Mouse (Mus musculus) brain, adult 2 months (tissue): ENCODE measurements around the gene Heatr3.
"Not testable (repeated sequence)": the region's sequence is repeated elsewhere in the genome, so short reads cannot be mapped to it uniquely, and the experiment has no call there.

Source experiments
- DNase-seq: peaks from one replicate; pipeline ENCODE4 v3.0.0; 2011; ENCODE audit warnings: low read depth, low spot score

The Heatr3 gene

DNA sequence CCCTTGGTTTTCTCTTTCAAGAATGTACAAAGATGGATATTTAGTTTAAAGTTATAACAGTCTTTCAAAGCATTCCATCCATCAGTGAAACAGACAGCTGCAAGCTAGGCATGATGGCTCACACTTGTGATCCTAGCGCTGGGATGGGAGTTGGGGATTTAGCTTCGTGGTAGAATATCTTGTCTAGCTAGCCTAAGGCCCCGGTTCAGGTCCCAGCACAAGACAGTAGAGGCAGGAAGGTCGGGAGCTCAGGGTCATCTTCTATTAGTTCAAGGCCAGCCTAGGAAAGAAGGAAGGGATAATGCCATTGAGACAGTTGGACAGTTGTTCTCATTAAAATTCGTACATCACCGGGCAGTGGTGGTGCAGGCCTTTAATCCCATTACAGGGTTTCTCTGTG is 48.1 kb downstream of the Heatr3 start:
- DNase-seq: no peak

DNA sequence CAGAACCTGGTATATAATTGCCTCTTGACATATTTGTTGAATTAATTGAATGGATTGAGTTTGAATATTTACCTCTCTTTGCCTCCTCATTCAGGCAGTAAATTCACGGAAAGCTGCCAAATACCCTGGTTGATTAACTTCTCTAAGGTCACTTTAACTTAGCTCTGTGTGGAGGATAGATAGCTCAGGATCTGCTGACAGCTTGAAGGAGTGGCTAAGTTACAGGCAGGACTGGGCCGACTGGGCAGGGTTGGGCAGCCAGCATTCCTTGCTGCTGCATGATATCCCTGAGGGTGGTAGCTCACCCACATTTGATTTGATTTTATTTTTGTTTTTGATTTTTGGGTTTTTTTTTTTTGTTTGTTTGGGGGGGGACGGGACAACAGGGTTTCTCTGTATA is 59.7 kb downstream of the Heatr3 start:
- no peak for DNase-seq

DNA sequence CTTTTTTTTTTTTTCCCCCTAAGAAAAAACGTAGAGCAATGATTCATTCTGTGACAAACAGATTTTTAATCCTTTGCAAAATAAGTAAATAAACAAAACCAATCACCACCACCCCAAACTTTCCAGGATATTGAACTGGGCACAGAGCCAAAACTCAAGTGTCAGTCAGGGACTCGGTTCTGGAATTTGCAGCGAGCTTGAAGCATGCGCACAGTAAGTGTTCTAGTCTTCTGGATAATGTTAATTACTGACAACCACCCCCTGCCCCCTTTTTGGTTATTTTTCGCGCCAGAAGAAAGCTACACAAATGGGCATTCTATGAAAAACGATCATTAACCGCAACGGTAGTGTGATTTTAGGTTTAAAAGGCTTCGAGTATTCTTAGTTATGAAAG is 60.9 kb downstream of the Heatr3 start:
- peak; percentile 48 for DNase-seq

DNA sequence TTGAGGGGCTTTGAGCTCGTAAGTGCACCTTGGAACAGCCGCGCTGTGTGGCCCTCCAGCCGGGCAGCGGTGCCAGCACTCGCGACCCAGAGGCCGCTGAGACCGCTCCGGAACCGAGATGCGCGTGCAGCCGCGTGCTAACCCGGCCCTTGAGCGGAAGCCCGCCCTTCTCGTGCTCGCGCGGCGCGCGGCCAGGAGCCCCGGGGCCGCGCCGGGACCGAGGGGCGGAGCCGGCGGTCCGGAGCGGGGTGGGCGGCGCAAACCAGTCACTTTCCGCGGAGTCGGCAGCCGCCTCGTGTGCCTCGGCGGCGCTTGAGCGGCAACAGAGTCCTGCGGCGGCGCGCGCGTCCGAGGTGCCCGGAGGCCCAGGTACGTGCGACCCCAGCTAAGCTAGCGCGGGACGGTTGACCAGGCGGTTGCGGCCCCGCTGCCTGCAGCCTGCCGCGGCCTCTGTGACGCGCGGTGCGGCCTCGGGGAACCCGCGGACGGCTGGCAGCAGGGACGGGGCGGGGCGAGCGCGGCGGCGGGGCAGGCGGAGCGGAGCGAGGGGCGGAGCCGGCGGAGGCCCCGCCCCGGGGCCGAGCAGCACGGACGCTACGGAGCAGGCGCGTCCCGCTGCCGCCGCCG is 61.4 kb downstream of the Heatr3 start, which contains the start of gene Tent4b:
Gene Tent4b (plus strand): TSS at position 269 of the 627 bp plus-strand sequence.
- peak; percentile 96 for DNase-seq

DNA sequence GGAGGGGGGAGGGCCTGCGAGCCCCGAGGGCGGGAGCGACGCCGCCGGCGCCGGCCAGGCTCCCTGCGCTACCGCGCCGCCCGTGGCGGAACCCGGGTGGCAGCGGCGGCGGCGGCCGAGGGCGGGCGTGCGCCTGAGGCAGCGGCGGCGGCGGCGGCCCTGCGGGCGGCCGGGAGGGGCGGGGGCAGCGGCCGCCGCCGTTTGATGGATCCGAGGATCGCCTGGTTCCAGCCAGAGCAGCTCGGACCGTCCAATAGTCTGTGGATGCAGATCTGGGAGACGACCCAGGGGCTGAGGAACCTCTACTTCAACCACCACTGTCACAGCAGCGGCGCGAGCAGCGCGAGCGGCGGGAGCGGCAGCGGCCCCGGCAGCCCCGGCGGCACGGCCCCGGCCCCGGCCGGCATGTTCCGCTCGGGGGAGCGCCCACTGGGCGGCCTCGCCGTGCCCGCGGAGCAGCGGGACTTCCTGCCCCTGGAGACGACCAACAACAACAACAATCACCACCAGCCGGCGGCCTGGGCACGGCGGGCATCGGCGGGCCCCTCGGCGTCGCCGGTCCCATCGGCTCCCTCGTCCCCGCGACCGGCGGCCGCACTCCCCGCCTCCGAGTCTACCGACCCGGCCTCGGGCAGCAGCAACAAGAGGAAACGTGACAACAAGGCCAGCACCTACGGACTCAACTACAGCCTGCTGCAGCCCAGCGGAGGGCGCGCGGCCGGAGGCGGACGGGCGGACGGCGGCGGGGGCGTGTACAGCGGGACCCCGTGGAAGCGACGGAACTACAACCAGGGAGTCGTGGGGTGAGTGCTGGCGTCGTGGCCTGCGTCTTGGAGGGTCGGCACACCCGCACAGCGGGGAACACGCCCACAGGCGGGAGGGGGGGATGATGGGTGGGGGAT is 62.3 kb downstream of the Heatr3 start:
- no peak for DNase-seq

DNA sequence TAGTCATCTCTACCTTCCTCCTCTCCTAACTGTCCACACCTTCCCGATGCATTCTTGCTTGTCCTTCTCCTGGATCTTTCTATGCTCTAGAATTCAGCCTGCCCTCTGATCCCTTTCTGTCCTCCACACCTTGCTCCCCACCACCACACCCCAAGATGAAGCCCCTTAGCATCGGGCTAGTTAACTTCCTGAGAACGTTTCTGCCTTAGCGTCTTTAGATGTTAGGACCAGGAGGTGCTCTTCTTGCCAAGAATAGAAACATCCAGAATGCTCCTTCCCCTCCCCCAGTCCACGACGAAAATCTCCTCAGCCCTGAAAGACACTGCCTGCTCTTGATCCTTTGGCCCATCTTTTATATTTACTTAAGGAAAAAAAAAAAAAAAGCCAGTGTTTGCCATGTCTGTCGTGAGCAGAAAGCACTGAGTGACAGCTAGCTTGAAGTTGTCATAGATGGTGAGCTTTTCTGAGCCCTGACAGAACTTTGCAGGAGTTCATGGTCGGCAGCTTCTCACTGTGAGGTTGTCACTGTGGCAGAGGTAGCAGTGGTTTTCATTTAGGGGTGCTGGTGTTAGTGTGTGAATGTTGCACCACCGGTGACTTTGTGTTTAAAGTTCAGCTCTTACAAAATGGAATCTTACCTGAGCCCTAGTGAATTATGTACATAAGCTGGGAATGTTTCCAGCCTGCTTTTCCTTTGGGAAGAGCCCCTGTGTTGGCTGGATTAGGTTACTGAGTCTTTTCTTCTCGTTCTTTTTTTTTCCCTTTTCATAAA is 63.3 kb downstream of the Heatr3 start:
- peak; percentile 21 for DNase-seq

DNA sequence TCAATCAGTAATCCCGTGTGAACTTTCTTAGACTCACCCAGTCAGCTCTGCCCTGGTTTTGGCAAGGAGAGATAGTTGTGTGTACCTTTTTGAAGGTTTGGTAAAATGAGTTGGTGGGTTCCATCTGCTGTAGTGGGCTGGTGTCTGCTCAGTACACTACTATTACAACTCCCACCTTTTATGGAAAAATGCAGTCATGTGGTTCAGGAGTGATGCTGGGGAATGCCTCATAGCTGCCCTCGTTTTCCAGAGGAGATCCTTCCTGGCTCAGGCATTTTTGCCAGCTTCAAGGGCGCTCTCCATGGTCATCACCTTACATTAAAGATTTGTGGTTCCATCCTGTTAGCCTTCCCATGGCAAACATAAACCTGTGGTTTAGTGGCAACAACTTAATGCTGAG is 64.0 kb downstream of the Heatr3 start:
- peak; percentile 53 for DNase-seq

DNA sequence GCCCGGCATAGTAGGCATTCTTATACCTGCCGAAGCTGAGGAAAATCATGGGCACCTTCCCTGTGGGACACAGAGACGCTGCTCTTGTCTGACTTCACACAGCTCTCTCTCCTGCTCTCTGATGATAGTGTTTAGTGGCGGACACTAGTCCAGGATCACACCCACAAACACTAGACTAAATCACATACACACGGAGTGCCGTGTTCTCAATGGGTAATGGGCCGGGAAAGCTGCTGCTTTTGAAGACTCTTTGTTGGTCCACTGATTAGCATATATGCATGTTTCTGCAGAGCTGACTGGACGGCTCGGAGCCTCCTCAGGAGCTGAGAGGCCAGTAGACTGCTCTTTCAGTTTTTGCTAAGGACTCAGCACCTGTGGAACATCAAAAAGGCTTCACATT is 68.4 kb downstream of the Heatr3 start:
- no peak for DNase-seq

DNA sequence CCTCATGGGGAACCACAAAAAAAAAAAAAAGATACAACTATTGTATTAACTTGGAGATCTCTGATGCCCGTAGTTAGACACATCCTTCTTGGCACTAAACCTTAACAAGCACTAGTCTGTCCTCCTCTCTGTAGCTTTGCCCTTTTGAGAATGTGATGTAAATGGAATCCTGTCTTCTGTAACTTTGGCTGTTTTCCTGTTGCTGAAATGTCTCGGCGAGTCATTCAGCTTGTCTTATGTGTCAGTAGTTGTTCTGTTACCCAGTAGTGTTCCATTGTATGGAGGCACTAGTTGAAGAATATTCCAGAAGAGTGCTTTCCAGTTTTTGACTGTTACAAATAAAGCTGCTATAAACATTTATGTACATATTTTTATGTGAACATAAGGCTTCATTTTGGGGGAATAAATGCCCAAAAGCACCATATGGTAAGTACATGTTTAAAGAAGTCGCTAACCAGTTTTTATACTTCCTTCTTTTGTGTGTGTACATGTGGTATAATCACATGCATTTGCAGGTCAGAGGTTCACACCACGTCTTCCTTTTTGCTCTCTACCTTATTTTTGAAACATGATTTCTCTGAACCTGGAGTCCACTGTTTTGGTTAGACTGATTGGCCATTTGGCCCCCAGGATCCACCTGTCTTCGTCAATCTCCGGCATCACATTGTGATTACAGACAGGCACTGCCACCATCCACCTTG is 69.6 kb downstream of the Heatr3 start:
- no peak for DNase-seq

DNA sequence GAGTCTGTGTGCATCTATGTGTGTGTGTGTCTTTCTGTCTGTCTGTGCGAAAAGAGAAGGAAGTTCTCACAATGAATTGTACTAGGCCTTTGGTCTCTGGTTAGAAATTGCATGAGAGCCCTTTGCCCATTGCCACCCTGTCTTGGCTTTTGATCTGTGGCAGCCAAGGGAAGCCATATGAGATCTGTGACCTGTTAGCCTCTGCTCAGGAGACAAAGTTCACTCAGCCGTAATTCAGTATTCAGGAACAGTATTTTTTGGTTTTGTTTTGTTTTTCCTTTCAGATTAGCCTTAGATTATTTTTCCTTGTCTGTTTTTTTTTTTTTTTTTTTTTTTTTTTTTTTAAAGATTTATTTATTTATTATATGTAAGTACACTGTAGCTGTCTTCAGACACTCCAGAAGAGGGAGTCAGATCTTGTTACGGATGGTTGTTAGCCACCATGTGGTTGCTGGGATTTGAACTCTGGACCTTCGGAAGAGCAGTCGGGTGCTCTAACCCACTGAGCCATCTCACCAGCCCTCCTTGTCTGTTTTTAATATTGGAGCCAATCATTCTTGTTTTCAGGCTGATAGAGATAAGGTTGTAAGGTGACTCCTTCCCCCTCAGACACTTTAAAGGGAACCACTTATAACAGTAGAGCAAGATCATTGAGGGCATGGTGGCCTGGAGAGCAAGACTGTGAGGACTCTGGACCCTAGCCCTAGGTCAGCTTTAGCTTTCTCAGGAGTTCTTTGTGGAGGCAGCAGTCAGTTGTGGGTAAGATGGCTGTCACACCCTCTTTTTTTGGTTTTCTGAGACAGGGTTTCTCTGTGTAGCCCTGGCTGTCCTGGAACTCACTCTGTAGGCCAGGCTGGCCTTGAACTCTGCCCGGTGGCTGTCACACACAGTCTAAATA is 72.5 kb downstream of the Heatr3 start:
- DNase-seq: not testable (repeated sequence)

DNA sequence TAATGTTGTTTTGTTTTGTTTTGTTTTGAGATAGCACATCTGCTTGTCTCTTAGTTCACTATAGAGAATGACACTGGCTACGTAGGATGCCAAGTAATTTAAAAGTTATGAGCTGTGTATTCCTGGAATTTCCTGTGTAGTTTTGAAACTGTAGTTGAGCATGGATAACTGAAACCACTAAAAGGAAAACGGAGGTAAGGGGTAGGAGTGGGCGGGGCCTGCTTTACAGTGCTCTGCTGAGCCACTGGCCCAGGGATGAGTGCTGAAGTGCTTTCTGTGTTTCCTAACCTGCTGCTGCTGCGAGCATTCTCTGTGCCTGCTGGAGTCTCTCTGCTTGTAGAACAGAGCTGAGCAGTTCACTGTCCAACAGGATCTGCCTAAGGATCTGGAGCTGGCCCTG is 83.7 kb downstream of the Heatr3 start:
- no peak for DNase-seq
